Mouse (Mus musculus) ES-E14 (cell line): ENCODE results near the gene Zfp114.
A peak's percentile ranks its signal among the peaks of the same experiment; 100 is the strongest.

Source experiments
- HCFC1 ChIP-seq: IDR thresholded peaks from 2 replicates; pipeline ENCODE4 v1.6.1; 2012; ENCODE audit warnings: low read length, inconsistent platforms, borderline replicate concordance; ENCODE audit not compliant: insufficient read depth
- MAFK ChIP-seq: IDR thresholded peaks from 2 replicates; pipeline ENCODE4 v1.6.1; 2014; ENCODE audit warnings: mild to moderate bottlenecking, low read depth, low read length, inconsistent platforms; ENCODE audit not compliant: insufficient read depth
- ZC3H11A ChIP-seq: IDR thresholded peaks from 2 replicates; pipeline ENCODE4 v1.6.1; 2012; ENCODE audit warnings: low read depth, mild to moderate bottlenecking, inconsistent platforms, low read length, borderline replicate concordance
- ZNF384 ChIP-seq: IDR thresholded peaks from 2 replicates; pipeline ENCODE4 v1.6.1; 2012; ENCODE audit warnings: low read depth, low read length, inconsistent platforms

DNA sequence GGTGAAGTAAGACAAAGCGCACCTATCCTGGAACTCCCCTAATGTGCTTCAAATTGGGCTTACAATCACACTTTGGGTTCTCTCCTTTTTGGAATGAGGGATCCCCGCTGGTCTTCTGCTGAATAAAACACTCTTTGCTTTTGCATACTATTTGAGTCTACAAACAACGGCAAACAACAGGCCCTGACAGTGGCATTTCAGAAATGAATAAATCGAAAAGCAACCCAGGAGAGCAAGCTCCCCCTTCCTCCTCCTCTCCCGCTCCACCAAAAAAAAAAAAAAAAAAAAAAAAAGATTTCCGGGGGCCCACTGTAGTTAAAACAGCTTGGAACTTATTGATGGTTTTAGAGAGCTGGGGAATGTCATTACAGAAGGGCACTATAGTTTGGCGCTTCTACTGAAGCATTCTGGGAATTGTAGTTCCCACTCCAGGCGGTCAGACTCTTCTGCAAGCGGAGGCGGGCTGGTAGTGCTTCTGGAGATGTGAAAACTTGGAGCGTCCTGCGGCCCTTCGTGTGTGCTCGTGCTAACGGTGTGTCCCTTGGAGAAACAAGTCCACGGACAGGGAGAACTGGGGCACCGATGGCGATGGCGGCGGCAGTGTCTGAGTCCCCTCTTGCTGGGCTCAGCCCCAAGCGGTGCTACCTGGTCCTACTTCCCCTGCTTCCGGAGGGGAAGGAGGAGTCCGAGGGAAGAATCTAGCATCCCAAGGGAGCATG is at the start of gene Zfp114:
- TF ChIP-seq ZNF384 = no peak
- no peak for TF ChIP-seq ZC3H11A
- TF ChIP-seq MAFK = no peak
- peak; percentile 89 for TF ChIP-seq HCFC1
